Mouse (Mus musculus) monocyte, adult 59 days (primary cell): ENCODE results near the gene Anapc5. TPM values are rescaled to one million over a fixed set of nuclear protein-coding genes. Genes with fewer than 3 reads are reported as not detected.

Source experiments
- total RNA-seq, 2 experiments: library from RNA; stranded (reverse); gene quantifications; one replicate each; pipeline ENCODE4 v1.2.4; 2023

The Anapc5 gene
- total RNA-seq = 100 to 1,000 TPM in 1 of 2 experiments, 10 to 100 TPM in 1; 95.1 to 112 TPM

DNA sequence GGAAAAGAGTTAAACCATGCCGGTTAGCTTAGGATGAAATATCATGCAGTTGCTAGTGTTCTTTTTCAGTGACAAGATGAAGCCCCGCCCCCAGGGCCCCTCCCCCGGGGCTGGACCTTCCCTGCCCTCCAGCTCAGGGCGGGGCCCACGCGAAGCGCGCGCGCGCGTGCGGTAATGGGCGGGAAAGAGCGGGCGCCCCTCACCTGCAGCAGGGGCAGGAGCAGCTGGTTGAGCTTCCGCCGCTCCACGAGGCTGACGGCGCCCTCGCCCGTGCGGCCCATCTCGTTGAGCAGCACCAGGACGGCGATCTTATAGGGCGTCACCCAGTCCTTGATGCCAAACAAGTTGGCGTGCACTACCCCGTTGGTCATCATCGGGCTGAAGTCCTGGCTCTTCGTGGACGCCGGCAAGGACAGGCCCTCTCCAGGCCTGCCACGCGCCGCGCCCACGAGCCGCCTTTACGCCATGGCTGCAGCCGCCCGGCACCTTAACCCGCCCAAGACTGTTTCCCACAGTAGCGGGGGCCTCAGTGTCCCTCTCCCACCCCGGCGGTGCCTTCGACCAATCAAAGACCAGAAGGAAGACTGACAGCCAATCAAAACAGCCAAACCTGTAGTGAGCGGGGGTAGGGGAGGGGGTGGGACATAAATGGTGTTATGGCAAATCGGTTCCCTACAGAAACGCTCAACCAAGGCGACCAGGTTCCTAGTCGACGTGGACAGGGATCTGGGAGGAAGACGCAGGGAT is at the start of gene Anapc5:
Gene Anapc5, minus strand, starts transcription at position 563 of the 747 bp plus-strand sequence.

GRCm38 (mm10) chr5:122849521-122850318 is 28.6 kb upstream of the Anapc5 start, which contains the start of gene Rnf34:
Gene Rnf34 (plus strand): TSS chr5:122850048.

GRCm38 (mm10) chr5:122779277-122779834 is 41.8 kb downstream of the Anapc5 start, which contains the start of gene Camkk2:
Gene Camkk2 (minus strand): TSS chr5:122779409.

Other genes with a start within 250 kb of the Anapc5 start
- 1 to 10 TPM; 1.4 to 1.6 TPM for gene Ift81, start 206.8 kb downstream of the Anapc5 start, total RNA-seq
- 10 to 100 TPM; 54.0 to 64.5 TPM for gene P2rx7, start 177.4 kb downstream of the Anapc5 start, total RNA-seq
- gene P2rx4, start 113.8 kb downstream of the Anapc5 start, total RNA-seq = 100 to 1,000 TPM; 103 to 115 TPM
- gene Camkk2, start 41.9 kb downstream of the Anapc5 start, total RNA-seq = 100 to 1,000 TPM; 222 to 226 TPM
- 10 to 100 TPM; 22.0 to 28.7 TPM for gene Rnf34, start 28.7 kb upstream of the Anapc5 start, total RNA-seq
- gene Kdm2b, start 168.5 kb upstream of the Anapc5 start, total RNA-seq = 10 to 100 TPM; 37.1 to 40.2 TPM
- gene Orai1, start 193.7 kb upstream of the Anapc5 start, total RNA-seq = 10 to 100 TPM; 54.3 to 63.3 TPM
- not detected for gene Morn3, start 225.7 kb upstream of the Anapc5 start, total RNA-seq
- gene Tmem120b, start 247.1 kb upstream of the Anapc5 start, total RNA-seq = 1 to 10 TPM; 3.9 to 4.1 TPM